Mouse (Mus musculus): ENCODE measurements around the gene Gmppa. TPM values are rescaled to one million over a fixed set of nuclear protein-coding genes. Genes with fewer than 3 reads are reported as not detected.

The Gmppa gene
- total and polyA plus RNA-seq, 2 experiments = 18.3 to 86.4 TPM

- H3K4me3 ChIP-seq (ENCODE audit: insufficient read depth, low read depth, low read length) = no peak overlapping the region
- H3K27ac ChIP-seq (replicated peaks; ENCODE audit: insufficient read depth, low read depth, low read length) = no peak overlapping the region
- H3K36me3 ChIP-seq (ENCODE audit: control insufficient read depth, insufficient read depth, low read length) = no peaks in the 10 kb centered on the region
- WGBS = 62% methylated on average over 9 of the region's 9 CpGs
- H3K9ac ChIP-seq (ENCODE audit: low read depth, low read length) = no peak overlapping the region
- DNase-seq (ENCODE audit: extremely low read depth, low read depth, low spot score) = no peak
- H3K79me2 ChIP-seq (ENCODE audit: control insufficient read depth, insufficient read depth, low read length) = no peaks in the 10 kb centered on the region
- TF ChIP-seq POLR2A (IDR thresholded peaks at IDR 0.05; ENCODE audit: extremely low read depth, insufficient read depth, low read length) (no peak), CTCF (IDR thresholded peaks at IDR 0.05; ENCODE audit: low read depth, low read length) (no peak)
- peaks cover 6% of the 10 kb centered on the region for H3K27me3 ChIP-seq (ENCODE audit: control insufficient read depth, insufficient read depth, low read length)
- no peaks in the 10 kb centered on the region for H3K4me1 ChIP-seq (ENCODE audit: control insufficient read depth, insufficient read depth, low read length)
These were observed 42.6 kb upstream of the Gmppa start for GRCm38 (mm10) chr1:75393139-75393538.

GRCm38 (mm10) chr1:75393846-75394245 is 41.9 kb upstream of the Gmppa start:
- Histone ChIP-seq H3K4me3 (ENCODE audit: insufficient read depth, low read depth, low read length) (no peak overlapping the region), H3K4me1 (ENCODE audit: control insufficient read depth, insufficient read depth, low read length) (no peaks in the 10 kb centered on the region), H3K27me3 (ENCODE audit: control insufficient read depth, insufficient read depth, low read length) (no peaks in the 10 kb centered on the region), H3K27ac (replicated peaks; ENCODE audit: insufficient read depth, low read depth, low read length) (no peak overlapping the region), H3K9ac (ENCODE audit: low read depth, low read length) (no peak overlapping the region), H3K36me3 (ENCODE audit: control insufficient read depth, insufficient read depth, low read length) (no peaks in the 10 kb centered on the region), H3K79me2 (ENCODE audit: control insufficient read depth, insufficient read depth, low read length) (no peaks in the 10 kb centered on the region)
- DNase-seq (ENCODE audit: extremely low read depth, low read depth, low spot score) = no peak
- WGBS = 85% methylated on average over 3 of the region's 3 CpGs
- TF ChIP-seq POLR2A (IDR thresholded peaks at IDR 0.05; ENCODE audit: extremely low read depth, insufficient read depth, low read length) = no peak
- no peak for TF ChIP-seq CTCF (IDR thresholded peaks at IDR 0.05; ENCODE audit: low read depth, low read length)

- no peaks in the 10 kb centered on the region for H3K36me3 ChIP-seq (ENCODE audit: control insufficient read depth, insufficient read depth, low read length)
- no peak overlapping the region for H3K27ac ChIP-seq (replicated peaks; ENCODE audit: insufficient read depth, low read depth, low read length)
- TF ChIP-seq CTCF (IDR thresholded peaks at IDR 0.05; ENCODE audit: low read depth, low read length) (peak; percentile 53), POLR2A (IDR thresholded peaks at IDR 0.05; ENCODE audit: extremely low read depth, insufficient read depth, low read length) (no peak)
- 29% methylated on average over 9 of the region's 9 CpGs for WGBS
- H3K4me1 ChIP-seq (ENCODE audit: control insufficient read depth, insufficient read depth, low read length) = no peaks in the 10 kb centered on the region
- no peak overlapping the region for H3K9ac ChIP-seq (ENCODE audit: low read depth, low read length)
- H3K79me2 ChIP-seq (ENCODE audit: control insufficient read depth, insufficient read depth, low read length) = no peaks in the 10 kb centered on the region
- H3K4me3 ChIP-seq (ENCODE audit: insufficient read depth, low read depth, low read length) = no peak overlapping the region
- peak; percentile 60 for DNase-seq (ENCODE audit: extremely low read depth, low read depth, low spot score)
- H3K27me3 ChIP-seq (ENCODE audit: control insufficient read depth, insufficient read depth, low read length) = no peaks in the 10 kb centered on the region
These were observed 36.8 kb upstream of the Gmppa start for GRCm38 (mm10) chr1:75398761-75399402.

GRCm38 (mm10) chr1:75399755-75400492 is 35.8 kb upstream of the Gmppa start:
- Histone ChIP-seq H3K4me1 (ENCODE audit: control insufficient read depth, insufficient read depth, low read length) (no peaks in the 10 kb centered on the region), H3K27ac (replicated peaks; ENCODE audit: insufficient read depth, low read depth, low read length) (no peak overlapping the region), H3K79me2 (ENCODE audit: control insufficient read depth, insufficient read depth, low read length) (no peaks in the 10 kb centered on the region), H3K9ac (ENCODE audit: low read depth, low read length) (no peak overlapping the region), H3K4me3 (ENCODE audit: insufficient read depth, low read depth, low read length) (no peak overlapping the region), H3K36me3 (ENCODE audit: control insufficient read depth, insufficient read depth, low read length) (no peaks in the 10 kb centered on the region), H3K27me3 (ENCODE audit: control insufficient read depth, insufficient read depth, low read length) (no peaks in the 10 kb centered on the region)
- no peak for DNase-seq (ENCODE audit: extremely low read depth, low read depth, low spot score)
- no peak for TF ChIP-seq CTCF (IDR thresholded peaks at IDR 0.05; ENCODE audit: low read depth, low read length)
- TF ChIP-seq POLR2A (IDR thresholded peaks at IDR 0.05; ENCODE audit: extremely low read depth, insufficient read depth, low read length) = no peak
- 33% methylated on average over 15 of the region's 15 CpGs for WGBS

DNA sequence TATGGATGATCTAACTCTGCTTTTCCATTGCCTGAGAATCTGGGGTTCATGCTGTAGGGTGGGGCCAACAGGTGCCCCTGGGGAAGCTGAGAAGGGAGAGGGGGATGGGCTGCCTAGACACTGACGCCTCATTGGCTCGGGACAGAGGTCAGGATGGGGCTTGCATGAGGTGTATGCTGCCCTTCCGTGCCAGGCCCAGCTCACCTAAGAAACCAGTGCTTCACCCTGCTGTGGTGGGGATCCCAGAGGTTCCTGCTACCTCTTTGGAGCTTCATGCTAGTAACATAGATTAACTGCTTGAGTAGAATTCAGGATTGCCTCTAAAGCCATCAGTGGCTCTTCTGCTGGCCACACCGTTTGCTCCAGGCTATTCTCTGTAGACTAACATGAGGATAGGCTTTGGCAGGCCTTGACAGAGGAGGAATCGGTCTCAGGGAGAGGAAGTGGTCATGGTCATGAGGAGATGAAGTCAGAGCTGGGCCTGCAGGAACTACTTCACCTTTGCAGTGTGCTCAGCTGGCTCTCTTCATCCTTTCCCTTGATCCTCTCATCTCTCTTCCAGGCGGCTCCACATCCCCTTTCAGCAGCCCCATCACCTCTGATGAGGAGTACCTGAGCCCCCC is 35.1 kb upstream of the Gmppa start:
- DNase-seq (ENCODE audit: extremely low read depth, low read depth, low spot score) = no peak
- Histone ChIP-seq H3K9ac (ENCODE audit: low read depth, low read length) (no peak overlapping the region), H3K79me2 (ENCODE audit: control insufficient read depth, insufficient read depth, low read length) (no peaks in the 10 kb centered on the region), H3K27me3 (ENCODE audit: control insufficient read depth, insufficient read depth, low read length) (no peaks in the 10 kb centered on the region), H3K4me3 (ENCODE audit: insufficient read depth, low read depth, low read length) (no peak overlapping the region), H3K4me1 (ENCODE audit: control insufficient read depth, insufficient read depth, low read length) (no peaks in the 10 kb centered on the region), H3K36me3 (ENCODE audit: control insufficient read depth, insufficient read depth, low read length) (no peaks in the 10 kb centered on the region), H3K27ac (replicated peaks; ENCODE audit: insufficient read depth, low read depth, low read length) (no peak overlapping the region)
- TF ChIP-seq CTCF (IDR thresholded peaks at IDR 0.05; ENCODE audit: low read depth, low read length) (no peak), POLR2A (IDR thresholded peaks at IDR 0.05; ENCODE audit: extremely low read depth, insufficient read depth, low read length) (no peak)
- 60% methylated on average over 6 of the region's 6 CpGs for WGBS
